Mouse (Mus musculus): ENCODE data around the gene Mfap4.

DNA sequence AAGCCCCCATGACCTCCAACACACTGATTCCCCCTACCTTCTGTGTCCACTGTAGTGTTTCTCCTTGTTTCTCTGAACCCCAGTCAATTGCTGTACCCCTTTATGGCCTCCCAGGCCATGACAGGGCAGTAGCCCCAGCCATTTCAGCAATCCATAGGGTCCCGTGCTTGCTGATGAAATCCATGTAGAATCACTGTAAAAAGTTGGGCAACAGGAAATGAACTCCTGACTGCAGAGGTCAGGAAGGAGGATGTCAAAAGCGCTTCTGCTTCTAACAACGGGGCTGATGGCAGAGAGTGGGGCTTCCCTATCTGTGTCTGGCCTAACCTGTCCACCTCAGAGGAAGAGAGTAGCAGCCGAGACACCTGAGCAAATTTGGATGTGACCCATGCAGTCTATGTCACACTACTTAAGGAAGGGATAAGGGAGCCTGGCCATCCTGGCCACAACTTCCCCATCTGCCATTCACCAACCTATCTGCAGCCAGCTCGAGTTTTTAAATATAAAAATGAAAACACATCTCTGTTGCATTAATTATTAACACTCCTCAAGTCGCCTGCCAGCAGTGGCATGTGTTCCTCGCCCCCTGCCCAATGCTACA lies 15.8 kb upstream of the Mfap4 start:
- TF ChIP-seq CTCF (IDR thresholded peaks at IDR 0.05; ENCODE audit: low read depth) (no peak), EP300 (IDR thresholded peaks at IDR 0.05; ENCODE audit: low read depth) (no peak)
